Comparison of ENCODE assay signal across 9 mouse cellular contexts in the genomic region with DNA sequence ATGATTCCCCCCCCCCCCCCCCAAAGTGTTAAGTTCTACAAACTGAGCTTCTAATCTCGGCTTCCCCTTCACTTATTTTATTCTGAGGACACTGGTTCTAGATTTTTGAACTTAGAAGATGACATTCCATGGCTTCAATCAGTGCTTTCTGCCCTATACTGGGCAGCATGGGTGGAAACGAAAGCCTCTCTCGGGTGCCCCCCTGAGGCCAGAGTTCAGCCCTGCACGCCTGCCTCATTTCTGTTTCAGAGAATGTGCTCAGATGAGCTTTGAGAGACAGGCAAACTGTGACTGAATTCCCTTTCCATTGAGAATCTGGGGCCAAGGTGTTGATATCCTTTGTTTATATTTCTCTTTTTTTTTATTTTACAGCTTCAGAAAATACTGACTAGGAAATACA. TPM values are rescaled to one million over a fixed set of nuclear protein-coding genes. Genes with fewer than 3 reads are reported as not detected.
DNase-seq lines count a peak whose midpoint lies in the region; ATAC-seq and TF ChIP-seq lines count a peak whose summit lies in the region.
"Had no signal": no experiment of that assay in that cellular context is flagged by ENCODE, and none has a peak within 500 bp of the region (broad histone marks: within the 10 kb centered on the region; RNA-seq: fewer than 3 reads in every experiment).

No protein-coding gene starts in this region.

- H3K9me3 ChIP-seq in forebrain, embryonic 10.5 days, result no peaks in the 10 kb centered on the region
- no peaks in the 10 kb centered on the region for H3K9me3 ChIP-seq in forebrain, embryonic 16.5 days (ENCODE audit: control insufficient read depth, low read length)
- no peaks in the 10 kb centered on the region for H3K9me3 ChIP-seq in midbrain, embryonic 10.5 days (replicated peaks)
- H3K9me3 ChIP-seq in midbrain, embryonic 16.5 days (replicated peaks; ENCODE audit: control insufficient read depth, low read length, poor library complexity, severe bottlenecking), result no peaks in the 10 kb centered on the region
- H3K9me3 ChIP-seq in intestine, embryonic 15.5 days, result no peaks in the 10 kb centered on the region
- H3K9me3 ChIP-seq: limb, embryonic 15.5 days had no signal

- no peaks in the 10 kb centered on the region for H3K27me3 ChIP-seq in forebrain, embryonic 10.5 days (ENCODE audit: poor library complexity, severe bottlenecking)
- H3K27me3 ChIP-seq in forebrain, embryonic 16.5 days (replicated peaks; ENCODE audit: control insufficient read depth, insufficient read depth, low read length), result no peaks in the 10 kb centered on the region
- H3K27me3 ChIP-seq in midbrain, embryonic 10.5 days (ENCODE audit: low read depth, poor library complexity, severe bottlenecking), result no peaks in the 10 kb centered on the region
- H3K27me3 ChIP-seq in midbrain, embryonic 16.5 days (ENCODE audit: control insufficient read depth, insufficient read depth, low read depth, low read length), result no peaks in the 10 kb centered on the region
- no peaks in the 10 kb centered on the region for H3K27me3 ChIP-seq in intestine, embryonic 15.5 days (replicated peaks)
- H3K27me3 ChIP-seq: limb, embryonic 15.5 days had no signal

- no peak for TF ChIP-seq POLR2A in olfactory bulb, adult 2 months (IDR thresholded peaks at IDR 0.05; ENCODE audit: insufficient read depth, low read depth, low read length)

- no peak overlapping the region for H3K4me3 ChIP-seq in forebrain, embryonic 10.5 days
- no peak overlapping the region for H3K4me3 ChIP-seq in forebrain, embryonic 16.5 days (replicated peaks; ENCODE audit: low read length)
- H3K4me3 ChIP-seq in midbrain, embryonic 10.5 days, result no peak overlapping the region
- H3K4me3 ChIP-seq in midbrain, embryonic 16.5 days (ENCODE audit: low read depth, low read length), result no peak overlapping the region
- H3K4me3 ChIP-seq in intestine, embryonic 15.5 days (replicated peaks), result no peak overlapping the region
- H3K4me3 ChIP-seq in olfactory bulb, adult 2 months (ENCODE audit: insufficient read depth, low read depth, low read length), result no peak overlapping the region
- H3K4me3 ChIP-seq: limb, embryonic 15.5 days had no signal

- peak; percentile 27 for DNase-seq in forebrain, embryonic 10.5 days (ENCODE audit: extremely low spot score, low spot score)
- peak; percentile 29 for DNase-seq in midbrain, embryonic 10.5 days (ENCODE audit: low spot score)
- peak; percentile 83 for DNase-seq in cerebellum, adult 9-10 months

- no peaks in the 10 kb centered on the region for H3K4me1 ChIP-seq in forebrain, embryonic 10.5 days
- peaks cover 2% of the 10 kb centered on the region; the same call in 1 of the 2 replicates for H3K4me1 ChIP-seq in forebrain, embryonic 16.5 days (replicated peaks; ENCODE audit: control insufficient read depth, insufficient read depth, low read length)
- no peaks in the 10 kb centered on the region for H3K4me1 ChIP-seq in midbrain, embryonic 10.5 days
- peaks cover 5% of the 10 kb centered on the region; the same call in 1 of the 2 replicates for H3K4me1 ChIP-seq in midbrain, embryonic 16.5 days (ENCODE audit: control insufficient read depth, insufficient read depth, low read length)
- no peaks in the 10 kb centered on the region for H3K4me1 ChIP-seq in intestine, embryonic 15.5 days (replicated peaks)
- H3K4me1 ChIP-seq in olfactory bulb, adult 2 months (ENCODE audit: control insufficient read depth, insufficient read depth, low read length), result peaks cover 2% of the 10 kb centered on the region; the same call in 1 of the 2 replicates
- H3K4me1 ChIP-seq: limb, embryonic 15.5 days had no signal

- ATAC-seq in forebrain, embryonic 16.5 days, result no peak
- no peak for ATAC-seq in midbrain, embryonic 16.5 days
- ATAC-seq in intestine, embryonic 15.5 days, result 0 out of 2 replicates have a peak, but pooled peaks have one; percentile 47
- no peak for ATAC-seq in megakaryocyte, adult 5-6 weeks (ENCODE audit: poor library complexity, severe bottlenecking)

- WGBS in forebrain, embryonic 10.5 days, result 33% methylated on average over 4 of the region's 4 CpGs
- WGBS in forebrain, embryonic 16.5 days, result 32% methylated on average over 4 of the region's 4 CpGs
- 27% methylated on average over 4 of the region's 4 CpGs for WGBS in midbrain, embryonic 10.5 days
- 28% methylated on average over 4 of the region's 4 CpGs for WGBS in midbrain, embryonic 16.5 days
- WGBS in intestine, embryonic 15.5 days, result 23% methylated on average over 4 of the region's 4 CpGs
- WGBS in olfactory bulb, adult 2 months, result 29% methylated on average over 4 of the region's 4 CpGs

- no peak overlapping the region for H3K27ac ChIP-seq in forebrain, embryonic 10.5 days
- no peak overlapping the region for H3K27ac ChIP-seq in forebrain, embryonic 16.5 days (ENCODE audit: low read length)
- H3K27ac ChIP-seq in midbrain, embryonic 10.5 days (replicated peaks), result no peak overlapping the region
- H3K27ac ChIP-seq in midbrain, embryonic 16.5 days (ENCODE audit: low read length), result no peak overlapping the region
- no peak overlapping the region for H3K27ac ChIP-seq in intestine, embryonic 15.5 days
- no peak overlapping the region for H3K27ac ChIP-seq in olfactory bulb, adult 2 months (ENCODE audit: insufficient read depth, low read depth, low read length)
- H3K27ac ChIP-seq: limb, embryonic 15.5 days had no signal

- peak; percentile 58; the same call in 1 of the 2 replicates for TF ChIP-seq CTCF in olfactory bulb, adult 2 months (IDR thresholded peaks at IDR 0.05; ENCODE audit: insufficient read depth, low read depth, low read length)

- no peak overlapping the region for H3K4me2 ChIP-seq in forebrain, embryonic 16.5 days (ENCODE audit: low read length)
- no peak overlapping the region for H3K4me2 ChIP-seq in midbrain, embryonic 16.5 days (ENCODE audit: low read length)
- no peak overlapping the region for H3K4me2 ChIP-seq in intestine, embryonic 15.5 days (replicated peaks)
- H3K4me2 ChIP-seq: limb, embryonic 15.5 days had no signal

- no peaks in the 10 kb centered on the region for H3K36me3 ChIP-seq in forebrain, embryonic 10.5 days (replicated peaks)
- H3K36me3 ChIP-seq in forebrain, embryonic 16.5 days (ENCODE audit: control insufficient read depth, insufficient read depth), result no peaks in the 10 kb centered on the region
- H3K36me3 ChIP-seq in midbrain, embryonic 10.5 days, result no peaks in the 10 kb centered on the region
- no peaks in the 10 kb centered on the region for H3K36me3 ChIP-seq in midbrain, embryonic 16.5 days (ENCODE audit: control insufficient read depth, insufficient read depth, low read length)
- no peaks in the 10 kb centered on the region for H3K36me3 ChIP-seq in intestine, embryonic 15.5 days
- H3K36me3 ChIP-seq: limb, embryonic 15.5 days had no signal

- H3K9ac ChIP-seq in forebrain, embryonic 16.5 days (replicated peaks; ENCODE audit: low read depth, low read length), result no peak overlapping the region
- H3K9ac ChIP-seq in midbrain, embryonic 16.5 days (ENCODE audit: low read depth, low read length), result no peak overlapping the region
- H3K9ac ChIP-seq in intestine, embryonic 15.5 days, result no peak overlapping the region
- H3K9ac ChIP-seq: limb, embryonic 15.5 days had no signal

RNA-seq across cellular contexts. Expression of a gene that starts 7.0 kb away (rescaled TPM):
- polyA plus RNA-seq in forebrain, embryonic 10.5 days (2016; fragmentation: Nextera tagmentation; extraction: Ambion mirVana), result 3.6 and 4.7 TPM in 2 replicates
- polyA plus RNA-seq in forebrain, embryonic 16.5 days (2015; fragmentation: Nextera tagmentation; extraction: Ambion mirVana), result 134 and 169 TPM in 2 replicates
- 12.5 and 21.3 TPM in 2 replicates for polyA plus RNA-seq in midbrain, embryonic 10.5 days (2016; fragmentation: Nextera tagmentation; extraction: Ambion mirVana)
- 175 and 244 TPM in 2 replicates for polyA plus RNA-seq in midbrain, embryonic 16.5 days (2015; fragmentation: Nextera tagmentation; extraction: Ambion mirVana)
- polyA plus RNA-seq in intestine, embryonic 15.5 days (2015; fragmentation: Nextera tagmentation; extraction: Ambion mirVana), result 8.0 and 8.7 TPM in 2 replicates
- 956 and 1,571 TPM in 2 replicates for polyA plus RNA-seq in olfactory bulb, adult 2 months (2012; ENCODE audit: insufficient read depth, insufficient read length, low replicate concordance, missing spikeins)
- total RNA-seq in megakaryocyte, adult 5-6 weeks (2015), result not detected in 2 replicates
- not detected in 2 replicates for total RNA-seq in megakaryocyte, adult 5-6 weeks (2017)

Comparison
In these comparisons a context has a peak if more than half of its experiments do, and no peak if none do; other contexts are left out.
1. DNase-seq: peak in every context shown above with its lines; median percentile 83 in cerebellum, adult 9-10 months; 29 in midbrain, embryonic 10.5 days; 27 in forebrain, embryonic 10.5 days.